Mouse (Mus musculus) MEL (cell line): ENCODE measurements at regions not wholly inside any gene's neighbourhood (a gene's known extent, or its start where the extent isn't known, plus 50 kb on each side); places are given as distances from the start of the nearest gene placed in this dataset.

ENCODE experiments used
- DNase-seq: peaks from one replicate; pipeline ENCODE4 v3.0.0; 2011; ENCODE audit warnings: low read depth, low spot score
- H3K27ac ChIP-seq: 2 replicates; pipeline ENCODE4 v1.5.1; 2012; ENCODE audit warnings: low read depth, mild to moderate bottlenecking, control low read depth, low read length, moderate library complexity; ENCODE audit not compliant: control insufficient read depth
- H3K27me3 ChIP-seq, 2 experiments: fragments of 150-350 bp in 1 of 2; sonication (generic) in 1 of 2; 2 replicates each; pipeline ENCODE4 v1.6.1; 2012; ENCODE audit warnings: low read length in 2 of 2, mild to moderate bottlenecking in 2 of 2, improper control_type of control experiment in 1 of 2, moderate library complexity in 1 of 2; ENCODE audit not compliant: insufficient read depth in 2 of 2, control insufficient read depth in 1 of 2
- H3K36me3 ChIP-seq, 2 experiments: 2 replicates each; pipeline ENCODE4 v1.6.1; 2012 to 2014; ENCODE audit warnings: low read length in 2 of 2, improper control_type of control experiment in 1 of 2, inconsistent platforms in 1 of 2, mild to moderate bottlenecking in 1 of 2; ENCODE audit not compliant: insufficient read depth in 2 of 2, control insufficient read depth in 1 of 2
- H3K4me1 ChIP-seq, 2 experiments: fragments of 150-350 bp in 1 of 2; sonication (generic) in 1 of 2; 2 replicates each; pipeline ENCODE4 v1.6.1; 2012; ENCODE audit warnings: low read length in 2 of 2, improper control_type of control experiment in 1 of 2, mild to moderate bottlenecking in 1 of 2; ENCODE audit not compliant: insufficient read depth in 2 of 2, control insufficient read depth in 1 of 2
- H3K4me3 ChIP-seq, 2 experiments: fragments of 150-350 bp in 1 of 2; sonication (generic) in 1 of 2; 2 replicates each; pipeline ENCODE4 v1.5.1; 2012; ENCODE audit warnings: low read depth in 2 of 2, low read length in 2 of 2, mild to moderate bottlenecking in 2 of 2, moderate library complexity in 2 of 2, control low read depth in 1 of 2, improper control_type of control experiment in 1 of 2; ENCODE audit not compliant: control insufficient read depth in 1 of 2, insufficient read depth in 1 of 2
- H3K79me2 ChIP-seq: 2 replicates; pipeline ENCODE4 v1.6.1; 2012; ENCODE audit warnings: mild to moderate bottlenecking, low read length, moderate library complexity; ENCODE audit not compliant: control insufficient read depth, poor library complexity, insufficient read depth
- H3K9ac ChIP-seq: 2 replicates; pipeline ENCODE4 v1.6.1; 2012; ENCODE audit warnings: low read depth, mild to moderate bottlenecking, control low read depth, low read length, moderate library complexity; ENCODE audit not compliant: control insufficient read depth, poor library complexity, severe bottlenecking
- H3K9me3 ChIP-seq: fragments of 150-350 bp; sonication (generic); replicated peaks from 2 replicates; pipeline ENCODE4 v1.6.1; 2012; ENCODE audit warnings: mild to moderate bottlenecking, low read length, improper control_type of control experiment, moderate library complexity; ENCODE audit not compliant: insufficient read depth
- BHLHE40 ChIP-seq: IDR thresholded peaks from 2 replicates; pipeline ENCODE4 v1.6.1; 2012; ENCODE audit warnings: low read depth, mild to moderate bottlenecking, inconsistent platforms, low read length, improper control_type of control experiment, borderline replicate concordance
- CHD1 ChIP-seq: IDR thresholded peaks from 2 replicates; pipeline ENCODE4 v1.6.1; 2012; ENCODE audit warnings: low read depth, mild to moderate bottlenecking, inconsistent platforms, low read length, improper control_type of control experiment
- CTCF ChIP-seq, 3 experiments: IDR thresholded peaks in 2 of 3; conservative IDR thresholded peaks in 1 of 3; 2 replicates each; pipeline ENCODE4 v1.5.1; 2011 to 2012; ENCODE audit warnings: low read length in 3 of 3, low read depth in 2 of 3, mild to moderate bottlenecking in 2 of 3, improper control_type of control experiment in 1 of 3, inconsistent platforms in 1 of 3, mixed read lengths in 1 of 3, moderate library complexity in 1 of 3; ENCODE audit not compliant: control insufficient read depth in 1 of 3, insufficient read depth in 1 of 3, poor library complexity in 1 of 3, severe bottlenecking in 1 of 3
- KAT2A ChIP-seq: conservative IDR thresholded peaks from 2 replicates; pipeline ENCODE4 v1.6.1; 2012; ENCODE audit warnings: low read depth, low read length, improper control_type of control experiment, inconsistent platforms
- MAZ ChIP-seq: IDR thresholded peaks from 2 replicates; pipeline ENCODE4 v1.6.1; 2012; ENCODE audit warnings: low read depth, mild to moderate bottlenecking, inconsistent platforms, low read length, improper control_type of control experiment
- MEF2A ChIP-seq: IDR thresholded peaks from 2 replicates; pipeline ENCODE4 v1.6.1; 2014; ENCODE audit warnings: low read depth, mild to moderate bottlenecking, inconsistent platforms, low read length, improper control_type of control experiment; ENCODE audit not compliant: poor library complexity, insufficient replicate concordance, severe bottlenecking; ENCODE audit errors: extremely low read depth
- MXI1 ChIP-seq: IDR thresholded peaks from 2 replicates; pipeline ENCODE4 v1.6.1; 2011; ENCODE audit warnings: mild to moderate bottlenecking, low read depth, low read length, improper control_type of control experiment
- NELFE ChIP-seq: IDR thresholded peaks from 2 replicates; pipeline ENCODE4 v1.6.1; 2011; ENCODE audit warnings: low read depth, low read length, improper control_type of control experiment
- POLR2AphosphoS5 ChIP-seq: IDR thresholded peaks from 2 replicates; pipeline ENCODE4 v1.6.1; 2012; ENCODE audit warnings: low read depth, borderline replicate concordance, mild to moderate bottlenecking, inconsistent platforms, low read length, moderate library complexity, mixed read lengths
- RAD21 ChIP-seq: IDR thresholded peaks from 2 replicates; pipeline ENCODE4 v1.6.1; 2011; ENCODE audit warnings: mild to moderate bottlenecking, low read depth, low read length, improper control_type of control experiment
- USF1 ChIP-seq: IDR thresholded peaks from 2 replicates; pipeline ENCODE4 v1.6.1; 2014; ENCODE audit warnings: low read depth, mild to moderate bottlenecking, inconsistent platforms, low read length, improper control_type of control experiment, moderate library complexity
- ZKSCAN1 ChIP-seq: IDR thresholded peaks from 2 replicates; pipeline ENCODE4 v1.6.1; 2012; ENCODE audit warnings: low read depth, mild to moderate bottlenecking, inconsistent platforms, low read length, improper control_type of control experiment, moderate library complexity
- ZNF384 ChIP-seq: IDR thresholded peaks from 2 replicates; pipeline ENCODE4 v1.6.1; 2012; ENCODE audit warnings: low read depth, mild to moderate bottlenecking, inconsistent platforms, low read length, improper control_type of control experiment

DNA sequence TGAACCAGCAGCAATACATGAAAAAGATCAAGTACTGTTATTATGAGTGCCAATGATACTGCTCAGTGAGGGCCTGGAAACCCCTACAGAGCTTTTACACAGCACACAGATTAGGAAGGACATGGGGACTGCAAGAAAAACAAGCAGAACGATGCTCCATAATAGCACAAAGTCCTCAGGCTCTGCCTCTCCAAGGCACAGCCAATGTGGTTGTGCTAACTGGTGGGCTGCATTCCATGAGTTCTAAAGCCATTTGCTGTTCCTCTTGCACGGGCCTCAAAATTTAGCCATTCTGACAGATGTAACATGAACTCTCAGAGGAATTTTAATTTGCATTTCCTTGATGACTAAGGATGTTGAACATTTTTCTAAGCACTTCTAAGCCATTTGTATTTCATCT is 465.0 kb upstream of the Jag1 start:
- no peak overlapping the region for H3K9ac ChIP-seq
- H3K4me3 ChIP-seq, result no peak overlapping the region
- no peak overlapping the region for H3K27ac ChIP-seq
- no peak for DNase-seq
- no peaks in the 10 kb centered on the region for H3K27me3 ChIP-seq
- H3K9me3 ChIP-seq, result no peaks in the 10 kb centered on the region
- H3K79me2 ChIP-seq, result no peaks in the 10 kb centered on the region
- H3K4me1 ChIP-seq, result no peaks in the 10 kb centered on the region
- H3K36me3 ChIP-seq, result no peaks in the 10 kb centered on the region
- no peak for TF ChIP-seq NELFE
- no peak for TF ChIP-seq KAT2A
- no peak for TF ChIP-seq MAZ
- TF ChIP-seq ZKSCAN1, result no peak

DNA sequence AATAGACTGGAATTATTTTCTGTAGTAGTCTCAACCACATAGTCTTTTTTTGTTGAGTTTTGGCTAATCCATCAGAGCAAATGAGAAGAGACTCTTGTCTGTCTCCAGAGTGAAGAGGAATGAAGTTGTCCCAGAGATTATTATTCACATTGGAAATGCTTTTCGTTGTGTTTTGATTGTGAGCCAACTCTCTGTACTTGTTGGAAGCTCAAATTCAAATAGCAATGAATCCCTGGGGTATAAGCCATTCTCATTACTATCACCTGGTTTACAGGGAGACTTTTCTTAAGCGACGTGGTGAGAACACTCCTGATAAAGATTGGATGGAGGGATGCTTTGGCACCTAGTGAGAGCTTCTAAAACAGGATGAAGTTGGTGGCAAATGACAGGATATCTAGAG is 459.3 kb upstream of the Jag1 start:
- Histone ChIP-seq H3K36me3 (no peaks in the 10 kb centered on the region), H3K9ac (no peak overlapping the region), H3K4me1 (no peaks in the 10 kb centered on the region), H3K9me3 (no peaks in the 10 kb centered on the region), H3K27me3 (no peaks in the 10 kb centered on the region), H3K27ac (no peak overlapping the region), H3K79me2 (no peaks in the 10 kb centered on the region), H3K4me3 (no peak overlapping the region)
- DNase-seq, result no peak
- TF ChIP-seq POLR2AphosphoS5 (no peak), ZNF384 (no peak), BHLHE40 (no peak), CHD1 (no peak), RAD21 (no peak), MEF2A (no peak), MXI1 (no peak)

- no peak for DNase-seq
- Histone ChIP-seq H3K9ac (no peak overlapping the region), H3K4me3 (no peak overlapping the region), H3K27ac (no peak overlapping the region), H3K4me1 (no peaks in the 10 kb centered on the region), H3K9me3 (no peaks in the 10 kb centered on the region), H3K36me3 (no peaks in the 10 kb centered on the region), H3K79me2 (no peaks in the 10 kb centered on the region), H3K27me3 (no peaks in the 10 kb centered on the region)
- no peak for TF ChIP-seq CTCF (IDR thresholded peaks at IDR 0.05 in 2 of 3, conservative IDR thresholded peaks at IDR 0.05 in 1 of 3; ENCODE audit: control insufficient read depth in 1 of 3, insufficient read depth in 1 of 3, low read depth in 2 of 3, low read length in 3 of 3, poor library complexity in 1 of 3, severe bottlenecking in 1 of 3)
- no peak for TF ChIP-seq ZNF384
- no peak for TF ChIP-seq USF1
These were observed 458.5 kb upstream of the Jag1 start for GRCm38 (mm10) chr2:137574845-137575449.
